Mouse (Mus musculus) liver, embryonic 14.5 days (tissue): ENCODE data around the gene Scgb1c1.

ENCODE experiments used
- CTCF ChIP-seq: IDR thresholded peaks from 2 replicates; pipeline ENCODE4 v1.5.1; 2016; ENCODE audit warnings: antibody characterized with exemption, low read depth, control low read depth
- EP300 ChIP-seq: IDR thresholded peaks from 2 replicates; pipeline ENCODE4 v1.6.1; 2016; ENCODE audit warnings: antibody characterized with exemption, low read depth

DNA sequence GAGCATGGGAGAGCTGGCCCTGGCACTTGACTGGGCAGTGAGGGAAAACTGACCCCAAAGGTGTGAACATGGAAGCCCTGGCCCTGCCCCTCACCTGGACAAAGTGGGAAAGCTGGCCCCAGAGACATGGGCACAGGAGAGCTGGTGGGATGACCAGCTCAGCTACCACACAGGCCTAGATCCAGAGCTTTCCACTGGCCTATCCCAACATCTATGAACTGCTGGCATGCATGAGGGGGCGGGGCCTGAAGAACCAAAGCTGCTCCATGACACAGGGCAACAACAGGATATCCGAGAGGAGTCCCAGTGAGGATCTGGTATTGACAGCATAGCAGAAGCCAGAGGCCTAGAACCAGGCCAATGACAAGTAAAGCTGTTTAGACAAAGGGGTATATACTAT, 47.1 kb upstream of the Scgb1c1 start:
- TF ChIP-seq CTCF (no peak), EP300 (no peak)
